Mouse (Mus musculus) kidney, postnatal 4 days (tissue): ENCODE measurements around the gene Fblim1.

Experiments used
- DNase-seq, 2 experiments: peaks; one replicate each; pipeline ENCODE4 v3.0.0; 2021; ENCODE audit warnings: mixed read lengths in 2 of 2

Fblim1 gene

GRCm38 (mm10) chr4:141537706-141538407 lies 68.0 kb downstream of the Fblim1 start:
- peak; percentile 62 to 75 for DNase-seq

GRCm38 (mm10) chr4:141537226-141537610 lies 68.7 kb downstream of the Fblim1 start:
- no peak for DNase-seq

GRCm38 (mm10) chr4:141536291-141537225 lies 69.3 kb downstream of the Fblim1 start:
- peak; percentile 77 to 84 for DNase-seq

- peak; percentile 72 to 82 for DNase-seq
These were observed 70.8 kb downstream of the Fblim1 start for GRCm38 (mm10) chr4:141534947-141535680.

GRCm38 (mm10) chr4:141530979-141531378 lies 74.9 kb downstream of the Fblim1 start:
- DNase-seq = no peak

- no peak for DNase-seq
These were observed 77.0 kb downstream of the Fblim1 start for GRCm38 (mm10) chr4:141528938-141529337.

- DNase-seq = no peak
These were observed 78.8 kb downstream of the Fblim1 start for GRCm38 (mm10) chr4:141526936-141527650.
